In genomic region chr15:97005631-97006234, GRCm38 (mm10) we compare ENCODE assay signal across 29 mouse cellular contexts. TPM values are rescaled to one million over a fixed set of nuclear protein-coding genes. Genes with fewer than 3 reads are reported as not detected.
DNase-seq lines count a peak whose midpoint lies in the region; ATAC-seq and TF ChIP-seq lines count a peak whose summit lies in the region.
"Had no signal": no experiment of that assay in that cellular context is flagged by ENCODE, and none has a peak within 500 bp of the region (broad histone marks: within the 10 kb centered on the region; RNA-seq: fewer than 3 reads in every experiment).

No protein-coding gene starts in this region.

- H3K4me2 ChIP-seq in liver, embryonic 11.5 days, result no peak overlapping the region
- H3K4me2 ChIP-seq in liver, postnatal 0 days (ENCODE audit: low read depth, low read length), result peak overlapping the region; percentile 32
- H3K4me2 ChIP-seq: embryonic facial prominence, embryonic 12.5 days; hindbrain, embryonic 14.5 days; lung, embryonic 14.5 days had no signal

- TF ChIP-seq CTCF in liver, adult 2 months (IDR thresholded peaks at IDR 0.05; ENCODE audit: low read depth, low read length), result no peak
- TF ChIP-seq CTCF in liver, postnatal 0 days (IDR thresholded peaks at IDR 0.05; ENCODE audit: low read depth), result no peak

- peaks cover 82% of the 10 kb centered on the region for H3K36me3 ChIP-seq in liver, adult 2 months (ENCODE audit: control insufficient read depth, insufficient read depth, low read length)
- H3K36me3 ChIP-seq in liver, embryonic 11.5 days (ENCODE audit: control insufficient read depth, insufficient read depth, low read length), result 0 out of 2 replicates have a peak, but pooled peaks cover 2% of the 10 kb centered on the region
- peaks cover 24% of the 10 kb centered on the region for H3K36me3 ChIP-seq in liver, postnatal 0 days (replicated peaks; ENCODE audit: insufficient read depth, low read length)

- no peaks in the 10 kb centered on the region for H3K27me3 ChIP-seq in liver, adult 2 months (ENCODE audit: control insufficient read depth, insufficient read depth, low read length)
- no peaks in the 10 kb centered on the region for H3K27me3 ChIP-seq in liver, embryonic 11.5 days (replicated peaks; ENCODE audit: control insufficient read depth, insufficient read depth, low read length)
- no peaks in the 10 kb centered on the region for H3K27me3 ChIP-seq in liver, postnatal 0 days (ENCODE audit: insufficient read depth, low read length)
- H3K27me3 ChIP-seq: embryonic facial prominence, embryonic 12.5 days had no signal

- peak; percentile 65 for DNase-seq in gastrocnemius, postnatal 25 days
- DNase-seq in gastrocnemius, postnatal 4 days (ENCODE audit: low spot score in 2 of 2), result no peak
- DNase-seq in liver, adult 2 months (ENCODE audit: extremely low read depth, low read depth, low spot score), result peak; percentile 77
- DNase-seq in liver, result no peak
- DNase-seq in liver, embryonic 11.5 days (ENCODE audit: low spot score), result no peak
- no peak for DNase-seq in liver, postnatal 0 days
- DNase-seq in right cerebral cortex, postnatal 4 days, result no peak
- no peak for DNase-seq in layer of hippocampus, adult 8-10 months (ENCODE audit: low spot score in 2 of 2)
- DNase-seq: adrenal gland, adult 2 months; adrenal gland, postnatal 36 days; cerebellum, adult 8-10 months; cerebellum, postnatal 36 days; heart, adult 18-20 months; kidney, adult 11 months; kidney, postnatal 14 days; lung, embryonic 14.5 days; lung, postnatal 14 days; right cerebral cortex, postnatal 25 days; thymus, adult 18-20 months; thymus, postnatal 36 days had no signal

- no peak for ATAC-seq in liver, embryonic 11.5 days (replicated peaks; ENCODE audit: low FRiP score)
- ATAC-seq in liver, postnatal 0 days, result no peak
- ATAC-seq: activated CD4-positive, CD25-positive, alpha-beta regulatory T cell, adult 4 months; forebrain, embryonic 14.5 days; midbrain, embryonic 16.5 days had no signal

- 28% methylated on average over 15 of the region's 15 CpGs for WGBS in liver, adult 2 months
- WGBS in liver, embryonic 11.5 days, result 68% methylated on average over 15 of the region's 15 CpGs
- WGBS in liver, postnatal 0 days (ENCODE audit: insufficient replicate concordance), result 53% methylated on average over 15 of the region's 15 CpGs

- H3K9me3 ChIP-seq in liver, embryonic 11.5 days (ENCODE audit: control insufficient read depth, low read length), result no peaks in the 10 kb centered on the region
- no peaks in the 10 kb centered on the region for H3K9me3 ChIP-seq in liver, postnatal 0 days (ENCODE audit: low read length)
- H3K9me3 ChIP-seq: embryonic facial prominence, embryonic 12.5 days had no signal

- H3K4me1 ChIP-seq in liver, adult 2 months (ENCODE audit: control insufficient read depth, insufficient read depth, low read length), result peaks cover 31% of the 10 kb centered on the region
- peaks cover 23% of the 10 kb centered on the region for H3K4me1 ChIP-seq in liver, embryonic 11.5 days (replicated peaks; ENCODE audit: control insufficient read depth, insufficient read depth, low read length)
- H3K4me1 ChIP-seq in liver, postnatal 0 days (ENCODE audit: insufficient read depth), result peaks cover 24% of the 10 kb centered on the region

- no peak overlapping the region for H3K4me3 ChIP-seq in liver, adult 2 months (ENCODE audit: insufficient read depth, low read depth, low read length)
- H3K4me3 ChIP-seq in liver, embryonic 11.5 days (ENCODE audit: low read depth, low read length), result no peak overlapping the region
- no peak overlapping the region for H3K4me3 ChIP-seq in liver, postnatal 0 days (ENCODE audit: low read depth, low read length)
- H3K4me3 ChIP-seq: embryonic facial prominence, embryonic 12.5 days; left cerebral cortex, adult 2 months had no signal

- TF ChIP-seq POLR2A in liver, adult 2 months (IDR thresholded peaks at IDR 0.05; ENCODE audit: extremely low read depth, insufficient read depth, low read length), result no peak

- H3K27ac ChIP-seq in liver, adult 2 months (replicated peaks; ENCODE audit: insufficient read depth, low read depth, low read length), result peak overlapping the region; percentile 80
- H3K27ac ChIP-seq in liver, embryonic 11.5 days (ENCODE audit: low read depth, low read length), result peak overlapping the region; percentile 43; the same call in 1 of the 2 replicates
- H3K27ac ChIP-seq in liver, postnatal 0 days (ENCODE audit: low read depth), result peak overlapping the region; percentile 46; the same call in 1 of the 2 replicates
- H3K27ac ChIP-seq: embryonic facial prominence, embryonic 12.5 days; hindbrain, embryonic 14.5 days; left cerebral cortex, adult 2 months; stomach, postnatal 0 days had no signal

- H3K9ac ChIP-seq in liver, adult 2 months (ENCODE audit: low read depth, low read length), result peak overlapping the region; percentile 29
- no peak overlapping the region for H3K9ac ChIP-seq in liver, embryonic 11.5 days (ENCODE audit: low read depth, low read length)
- H3K9ac ChIP-seq in liver, postnatal 0 days (replicated peaks), result no peak overlapping the region
- H3K9ac ChIP-seq: embryonic facial prominence, embryonic 12.5 days; hindbrain, embryonic 14.5 days; lung, embryonic 14.5 days had no signal

- no peaks in the 10 kb centered on the region for H3K79me2 ChIP-seq in liver, adult 2 months (ENCODE audit: control insufficient read depth, insufficient read depth, low read length)

- no peak for TF ChIP-seq EP300 in liver, postnatal 0 days (IDR thresholded peaks at IDR 0.05; ENCODE audit: low read depth)

RNA-seq across cellular contexts. Expression of gene Slc38a4, which starts 50.0 kb away (rescaled TPM):
- 100 to 1,000 TPM in 1 of 2 experiments, 10 to 100 TPM in 1; 95.2 to 190 TPM for total RNA-seq in gastrocnemius, postnatal 25 days (2021)
- total RNA-seq in gastrocnemius, postnatal 4 days (2021), result 100 to 1,000 TPM; 153 to 185 TPM
- total RNA-seq in liver, adult 2 months (2014; rRNA removed), result 1,197 and 1,621 TPM in 2 replicates
- polyA plus RNA-seq in liver, adult 2 months (2012; rRNA removed), result 659 and 663 TPM in 2 replicates
- 74.8 and 84.2 TPM in 2 replicates for polyA plus RNA-seq in liver, embryonic 11.5 days (2014; fragmentation: Nextera tagmentation; extraction: Ambion mirVana)
- 295 and 302 TPM in 2 replicates for polyA plus RNA-seq in liver, postnatal 0 days (2015; fragmentation: Nextera tagmentation; extraction: Ambion mirVana)
- total RNA-seq in layer of hippocampus, adult 8-10 months (2022), result 1 to 10 TPM in 1 of 4 experiments, under 1 TPM in 3; 0.49 to 1.0 (median 0.77) TPM
- total RNA-seq: hematopoietic stem cell, adult 5-6 weeks; neutrophil, adult 5-6 weeks had no signal
- polyA plus RNA-seq: activated CD4-positive, CD25-positive, alpha-beta regulatory T cell, adult 4 months had no signal

Comparison
In these comparisons a context has a peak if more than half of its experiments do, and no peak if none do; other contexts are left out.
1. DNase-seq: peak in gastrocnemius, postnatal 25 days (single experiment) and liver, adult 2 months (single experiment); none in gastrocnemius, postnatal 4 days (0 of 2), liver (single experiment), liver, embryonic 11.5 days (single experiment), liver, postnatal 0 days (single experiment), right cerebral cortex, postnatal 4 days (single experiment) and layer of hippocampus, adult 8-10 months (0 of 2).
2. RNA of gene Slc38a4, which starts 50.0 kb away (total RNA-seq): 1,197 to 1,621 TPM in liver, adult 2 months, 95.2 to 190 TPM in gastrocnemius, postnatal 25 days and 153 to 185 TPM in gastrocnemius, postnatal 4 days; 0.49 to 1.0 TPM in layer of hippocampus, adult 8-10 months; every median in the first group is over 10 times any median in the second.
3. Peak in every context shown above with its lines, with median percentiles within 50 percentile points of each other: H3K27ac ChIP-seq.